Mouse (Mus musculus) right cerebral cortex, postnatal 14 days (tissue): ENCODE measurements around the gene Aktip.
A peak's percentile ranks its signal among the peaks of the same experiment; 100 is the strongest.

Experiments
- DNase-seq: peaks from one replicate; pipeline ENCODE4 v3.0.0; 2022

Gene Aktip

DNA sequence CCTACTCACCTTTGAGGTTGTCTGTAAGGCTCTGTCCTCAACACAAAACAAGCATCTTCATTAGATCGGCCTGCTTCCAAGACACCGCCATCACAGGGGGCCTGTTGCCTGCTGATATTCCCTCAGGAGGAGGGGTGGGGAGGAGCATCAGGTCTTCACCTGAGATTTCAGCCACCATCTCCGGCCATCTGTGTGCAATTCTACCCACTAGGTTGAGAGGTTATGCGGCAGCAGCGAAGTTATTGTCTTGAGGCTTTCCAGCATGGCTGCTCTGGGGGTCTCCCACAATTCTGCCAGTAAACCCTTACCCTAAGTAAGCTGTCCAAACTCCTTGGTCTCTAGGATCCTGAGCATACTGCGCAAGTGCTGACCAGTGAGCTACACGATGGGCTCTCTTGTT, at the start of gene Aktip:
Aktip (minus strand) TSS at position 101 of the 400 bp plus-strand sequence.
- no peak for DNase-seq

DNA sequence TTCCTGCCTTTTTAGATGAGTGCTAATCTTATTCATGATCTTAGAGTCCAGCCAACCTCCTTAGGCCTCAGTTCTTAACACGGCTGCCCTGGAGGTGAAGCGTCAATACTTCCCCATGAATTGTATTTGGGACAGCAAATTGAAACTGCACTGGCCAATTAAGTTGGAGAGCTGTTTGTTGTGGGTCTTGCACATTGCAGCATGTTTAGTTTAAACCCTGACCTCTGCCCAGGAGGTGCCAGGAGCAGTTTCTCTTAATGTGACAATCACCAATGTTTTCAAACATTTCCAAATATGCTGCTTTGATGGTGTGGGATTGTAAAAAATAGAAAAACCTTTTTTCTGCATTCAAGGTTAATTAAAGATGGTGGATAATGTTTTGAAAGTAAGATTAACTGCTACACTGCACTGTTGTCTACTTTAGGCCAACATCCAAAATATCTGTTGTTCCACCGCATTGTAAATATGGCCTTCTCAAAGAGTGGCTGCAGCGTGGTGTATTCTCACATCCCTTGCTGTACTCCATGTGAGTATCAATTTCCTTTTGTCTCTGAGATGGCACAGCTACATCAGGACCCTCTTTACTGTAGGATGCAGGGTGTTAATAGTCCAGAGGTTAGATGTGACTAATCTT, 46.2 kb upstream of the Aktip start:
- DNase-seq, result no peak

DNA sequence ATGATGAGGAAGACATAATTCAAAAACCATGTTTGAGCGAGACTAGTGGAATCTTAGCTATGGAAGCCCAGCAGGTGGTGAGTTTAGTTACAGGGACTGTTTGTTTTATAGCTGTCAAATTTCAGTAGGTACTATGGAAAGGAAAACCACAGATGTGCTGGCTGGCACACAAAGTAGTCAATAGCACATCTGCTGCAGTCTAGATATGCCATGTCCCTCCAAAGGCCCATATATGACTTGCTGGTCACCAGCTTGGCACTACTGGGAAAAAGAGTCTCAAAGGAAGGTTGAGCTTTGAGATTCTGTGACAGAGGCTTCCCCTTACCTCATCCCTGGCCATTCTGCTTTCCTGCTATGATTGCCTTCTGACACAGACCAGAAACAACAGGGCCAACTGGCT, 42.9 kb upstream of the Aktip start:
- no peak for DNase-seq

DNA sequence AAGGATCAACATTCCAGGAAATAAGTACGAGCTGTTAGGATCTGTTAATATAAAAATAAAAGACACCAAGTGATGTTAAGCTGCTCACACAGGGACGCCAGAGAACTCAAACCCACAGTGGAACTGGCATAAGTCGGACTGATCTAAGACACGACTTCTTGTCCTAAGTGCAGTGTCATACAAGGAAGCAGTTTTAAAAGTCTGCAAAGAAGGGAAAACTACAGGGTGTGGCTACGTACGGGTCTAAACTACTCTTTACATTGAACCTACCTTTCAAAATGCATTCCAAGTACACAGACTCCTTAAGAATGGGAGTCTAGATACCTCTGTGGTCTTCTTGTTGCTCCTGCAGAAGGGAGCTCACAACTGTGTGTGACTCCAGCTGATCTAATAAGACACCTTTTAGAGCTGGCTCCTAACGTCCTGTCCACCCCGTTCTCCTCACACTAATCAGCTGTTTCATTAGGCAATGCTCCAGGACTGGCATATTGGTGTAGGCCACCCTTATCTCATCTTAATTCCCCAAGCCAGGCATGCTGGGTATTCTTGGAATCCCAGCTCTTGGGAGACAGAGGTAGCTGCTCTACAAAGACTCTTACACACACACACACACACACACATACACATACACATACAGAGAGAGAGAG, 42.2 kb upstream of the Aktip start:
- no peak for DNase-seq

DNA sequence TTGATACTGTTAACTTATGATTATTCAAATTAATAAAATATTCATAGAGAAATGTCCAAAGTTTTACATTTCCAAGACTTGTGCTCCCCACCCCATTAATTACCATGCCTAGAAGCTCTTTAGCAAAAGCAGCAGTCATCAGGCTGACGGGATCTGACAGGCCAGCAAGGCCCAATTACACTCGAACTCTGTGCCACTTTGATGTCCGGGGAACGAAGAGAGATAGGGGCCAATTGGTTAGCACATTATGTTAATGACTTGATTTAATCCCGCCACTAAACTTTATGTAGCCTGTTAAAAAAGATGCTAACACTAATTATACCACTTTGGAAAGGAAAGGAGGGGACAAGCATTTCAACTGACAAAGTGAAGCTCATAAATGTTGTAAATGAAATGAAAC, 41.6 kb upstream of the Aktip start:
- DNase-seq, result no peak

DNA sequence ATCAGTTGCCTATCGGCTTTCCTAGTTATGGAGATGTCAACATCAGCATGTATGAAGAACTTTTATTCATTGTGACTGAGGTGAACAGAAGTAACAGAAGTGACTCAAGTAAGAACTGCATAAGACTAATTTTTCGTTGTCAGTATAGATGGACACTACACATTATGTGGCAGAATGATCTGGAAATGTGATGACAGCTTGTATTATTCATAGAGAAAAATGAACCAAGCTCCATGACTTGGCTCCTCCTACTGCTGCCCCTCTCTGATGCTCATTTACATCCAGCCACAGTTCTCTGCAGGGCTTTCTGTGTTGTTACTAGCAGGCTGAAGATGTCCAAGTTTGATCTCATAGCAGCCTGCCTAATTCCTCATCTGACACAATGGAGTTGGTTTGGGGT, 37.4 kb upstream of the Aktip start:
- no peak for DNase-seq

DNA sequence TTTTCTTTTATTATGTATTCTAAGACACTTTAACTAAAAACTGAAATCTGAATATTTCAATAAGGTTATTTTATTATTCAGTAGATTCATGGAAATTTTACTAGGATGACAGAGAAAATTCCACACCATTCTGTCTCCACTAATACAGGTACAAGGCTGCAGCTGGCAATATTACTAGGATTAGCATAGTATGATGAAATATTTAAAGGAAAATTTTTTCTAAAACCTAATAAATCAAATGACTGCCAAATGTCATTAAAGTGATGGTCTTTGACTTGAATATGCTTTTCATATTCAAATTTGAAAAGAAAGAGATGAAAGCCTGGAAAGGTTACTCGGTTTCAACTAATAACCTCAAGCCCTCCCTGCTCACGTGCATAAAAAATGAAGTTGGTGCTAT, 34.3 kb upstream of the Aktip start:
- no peak for DNase-seq

DNA sequence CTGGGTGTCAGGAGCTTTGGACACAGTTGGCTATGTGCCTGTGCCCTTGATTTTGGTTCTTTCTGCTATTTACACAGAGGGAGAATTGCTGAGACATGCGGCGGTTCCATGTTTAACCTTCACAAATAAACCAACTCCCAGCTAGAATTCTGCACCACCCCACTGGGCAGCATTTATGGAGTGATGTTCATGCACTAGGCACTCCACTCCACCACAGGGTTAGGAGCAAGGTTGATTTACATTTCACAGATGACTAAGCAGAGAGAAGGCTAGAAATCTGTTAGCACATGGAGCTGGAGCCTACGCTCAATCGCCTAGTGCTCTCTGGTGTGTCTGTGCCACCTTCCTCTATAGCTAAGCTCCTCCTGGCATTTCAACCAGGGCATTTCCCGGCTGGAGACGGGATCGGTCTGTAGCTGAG, 27.7 kb upstream of the Aktip start:
- no peak for DNase-seq

DNA sequence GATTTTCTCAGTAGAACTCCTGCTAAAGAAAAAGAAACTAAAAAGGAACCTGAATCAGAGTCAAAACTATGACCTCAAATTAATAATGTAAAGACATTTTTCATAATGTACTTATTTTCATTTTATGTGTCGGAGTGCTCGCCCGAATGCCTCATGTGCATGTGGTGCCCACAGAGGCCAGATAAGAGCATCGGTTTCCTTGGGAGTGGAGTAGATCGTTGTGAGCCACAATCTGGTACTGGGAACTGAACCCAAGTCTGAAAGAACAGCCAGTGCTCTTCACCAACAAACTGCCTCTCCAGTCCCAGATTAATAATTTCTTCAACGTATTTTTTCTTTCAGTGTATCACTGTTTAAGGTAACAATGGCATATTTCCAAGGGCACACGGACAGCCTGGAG, 24.5 kb upstream of the Aktip start:
- DNase-seq, result no peak

DNA sequence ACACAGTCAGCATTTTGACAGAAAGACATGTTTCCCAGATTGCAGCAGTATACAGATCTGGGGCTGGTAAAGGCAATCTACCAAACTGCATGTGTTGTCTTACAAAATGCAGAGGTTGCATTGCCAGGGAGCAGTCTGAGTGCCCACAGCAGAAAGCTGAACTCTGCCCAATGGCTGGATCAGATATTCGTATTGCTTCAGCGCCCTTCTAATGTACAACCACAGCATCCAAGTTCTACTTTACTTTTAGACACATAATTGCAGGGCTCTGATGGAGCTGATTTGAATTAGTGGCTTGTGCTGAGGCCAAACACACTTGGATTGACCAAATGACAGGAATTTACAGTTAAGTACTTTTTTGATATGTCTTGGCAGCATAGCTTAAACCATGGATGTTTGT, 22.1 kb upstream of the Aktip start:
- no peak for DNase-seq

DNA sequence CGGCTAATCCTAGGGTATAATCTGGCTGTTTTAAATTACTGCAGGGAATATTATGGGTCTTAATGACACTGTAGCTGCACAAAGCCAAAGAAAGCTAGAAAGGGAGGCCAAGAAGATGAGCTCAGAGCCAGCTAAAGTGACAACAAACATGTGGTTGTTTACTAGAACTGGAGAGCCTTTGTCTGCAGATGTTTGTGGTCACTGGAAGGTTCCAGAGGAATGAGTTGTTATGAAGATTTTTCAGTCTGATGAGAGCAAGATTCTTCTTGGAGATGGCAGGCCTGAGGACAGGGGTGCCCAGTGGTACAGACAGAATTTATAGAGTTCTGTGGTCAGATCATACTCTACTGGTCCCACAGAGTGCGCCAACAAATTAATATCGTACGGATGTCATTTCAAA, 18.5 kb upstream of the Aktip start:
- DNase-seq, result no peak

DNA sequence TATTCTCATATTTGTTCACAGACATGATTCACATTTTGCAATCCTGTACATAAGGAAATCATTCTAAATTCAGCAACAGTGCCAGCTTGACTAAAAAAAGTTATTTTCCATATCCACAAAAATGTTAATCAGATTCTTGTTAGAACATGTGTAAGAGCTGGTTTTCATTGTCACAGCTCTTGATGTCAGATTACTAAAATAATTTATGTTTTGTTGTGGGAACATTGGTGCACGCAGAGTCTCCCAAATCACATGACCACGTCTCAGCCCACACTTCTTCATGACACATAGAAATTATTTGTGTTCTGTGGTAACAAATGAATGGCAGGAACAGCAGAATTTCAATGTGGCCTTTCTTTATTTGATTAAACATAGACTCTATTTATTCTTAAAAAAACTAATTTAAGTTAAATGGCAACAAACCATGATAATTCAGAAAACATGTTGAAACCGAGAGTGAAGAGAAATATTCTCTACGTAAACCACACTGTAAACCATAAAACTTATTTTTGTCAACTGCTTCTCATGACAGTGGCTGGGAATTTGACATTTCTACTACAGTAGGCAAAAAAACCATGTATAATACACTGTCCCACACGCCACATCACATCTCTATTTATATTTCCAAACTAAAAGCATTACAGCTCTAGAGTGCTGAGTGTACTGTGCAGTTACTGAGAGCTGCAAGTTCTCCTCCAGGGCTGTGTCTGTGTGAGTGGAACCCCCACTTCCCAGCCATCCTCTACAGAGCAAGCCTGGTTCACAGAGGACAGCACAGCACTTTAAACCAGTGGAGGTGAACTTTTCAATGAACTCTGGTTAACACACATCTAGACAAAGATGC, 17.5 kb upstream of the Aktip start:
- no peak for DNase-seq

DNA sequence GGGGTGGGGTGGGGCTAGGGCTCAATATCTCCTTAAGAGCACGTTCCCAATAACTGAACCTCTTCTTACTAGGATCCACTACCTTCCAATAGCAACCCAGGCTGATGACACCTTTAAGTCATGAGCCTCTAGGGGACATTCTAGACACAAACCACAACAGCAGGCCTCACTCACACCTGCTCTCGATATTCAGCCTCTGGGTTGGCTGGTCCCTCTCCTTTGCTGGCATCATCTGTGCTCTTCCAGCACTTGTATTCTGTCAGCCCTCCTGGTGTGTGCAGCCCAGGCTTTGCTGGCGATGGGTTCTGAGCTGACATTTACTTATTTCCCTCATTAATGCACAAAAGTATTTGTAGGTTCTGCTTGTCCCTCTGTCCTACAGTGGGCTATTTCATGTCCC, 14.5 kb upstream of the Aktip start:
- DNase-seq, result no peak

DNA sequence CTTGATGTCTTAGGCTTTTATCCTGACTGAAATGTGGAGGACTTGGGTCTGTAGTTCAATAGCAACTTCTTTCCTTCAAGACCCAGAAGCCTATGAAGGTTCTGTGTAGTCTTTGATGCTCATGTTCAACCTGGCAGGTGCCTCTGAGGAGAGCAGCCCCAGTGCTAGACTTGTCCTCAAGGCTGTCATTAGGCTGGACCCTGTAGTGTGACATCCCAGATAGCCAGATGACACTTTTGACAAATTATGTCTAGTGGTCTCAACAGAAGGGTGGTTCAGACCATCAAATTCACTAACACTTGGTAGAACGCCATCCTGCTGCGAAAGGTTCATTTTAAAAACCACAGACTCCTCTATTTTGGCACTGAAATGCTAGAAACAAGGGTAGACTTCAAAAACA, 13.2 kb upstream of the Aktip start:
- no peak for DNase-seq

DNA sequence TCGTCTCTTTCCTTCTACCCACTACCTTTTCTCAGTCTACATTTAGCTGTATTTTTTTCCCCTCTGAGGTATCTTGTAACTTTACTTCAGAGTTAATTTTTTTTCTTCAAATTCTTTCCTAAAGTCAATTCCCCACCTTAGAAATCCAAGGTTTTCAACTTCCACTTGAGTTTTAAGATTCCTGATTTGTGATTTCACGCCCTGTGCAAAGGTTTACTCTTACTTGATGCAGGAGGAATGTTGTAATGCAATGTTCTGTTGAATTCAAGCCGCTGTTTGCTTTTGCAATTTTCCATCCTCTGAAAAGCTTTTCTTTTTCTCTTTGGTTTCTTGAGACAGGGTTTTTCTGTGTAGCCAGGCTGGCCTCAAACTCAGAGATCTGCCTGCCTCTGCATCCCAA, 9.9 kb upstream of the Aktip start:
- no peak for DNase-seq

DNA sequence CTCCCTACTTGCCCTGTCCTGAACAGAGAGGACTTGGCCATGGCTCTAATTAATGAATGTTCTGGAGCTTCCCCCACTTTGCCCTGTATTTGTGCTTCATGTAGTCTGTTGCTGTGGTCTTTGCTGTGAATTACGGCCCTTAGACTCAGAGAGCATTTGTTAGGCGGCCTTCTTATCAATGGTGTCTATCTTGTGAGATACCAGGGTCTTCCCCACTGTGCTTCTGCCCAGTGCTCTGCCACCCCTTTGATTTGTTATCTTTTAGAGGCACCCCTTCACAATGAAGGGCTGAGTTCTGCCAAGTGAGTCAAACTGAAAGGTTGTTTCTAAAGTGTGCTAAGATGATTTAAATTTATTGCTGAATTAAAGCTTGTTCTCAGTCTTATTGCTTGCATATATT, 7.9 kb upstream of the Aktip start:
- DNase-seq, result no peak

DNA sequence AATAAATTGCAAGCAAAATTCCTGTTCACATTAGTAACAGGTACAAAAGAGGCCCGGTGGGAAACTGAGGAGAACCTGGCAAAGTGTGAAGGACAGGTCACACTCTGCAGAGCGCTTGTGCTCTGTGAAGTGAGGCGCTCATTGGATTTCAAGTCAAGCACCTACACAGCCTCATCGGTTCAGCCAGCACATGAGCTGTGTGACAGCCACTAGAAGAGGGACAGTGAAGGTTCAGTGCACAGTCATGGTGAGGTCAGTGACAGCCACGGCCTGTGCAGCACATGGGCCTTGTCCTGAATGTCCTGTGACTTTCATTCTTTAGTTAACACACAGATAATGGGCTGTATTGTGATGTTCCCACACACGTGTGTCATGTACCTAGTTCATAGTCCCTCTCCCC, 6.1 kb upstream of the Aktip start:
- no peak for DNase-seq

DNA sequence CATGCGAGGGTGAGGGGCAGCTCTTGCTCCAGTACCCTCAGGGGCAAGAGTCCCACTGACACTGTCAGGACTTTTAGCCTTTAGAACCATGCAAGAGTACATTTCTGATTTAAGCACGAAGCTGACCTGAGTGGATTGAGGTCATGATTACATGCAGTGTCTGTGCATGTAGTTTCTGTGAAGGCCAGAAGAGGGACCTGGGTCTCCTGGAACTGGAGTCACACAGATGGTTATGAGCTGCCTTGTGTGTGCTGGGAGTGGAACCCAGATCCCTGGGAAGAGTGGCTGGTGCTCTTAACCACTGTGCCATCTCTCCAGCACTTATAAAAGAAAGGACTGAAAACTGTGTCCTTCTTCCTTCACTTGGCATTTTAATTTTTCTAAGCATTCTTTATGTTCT, 1.4 kb upstream of the Aktip start:
- DNase-seq, result no peak

DNA sequence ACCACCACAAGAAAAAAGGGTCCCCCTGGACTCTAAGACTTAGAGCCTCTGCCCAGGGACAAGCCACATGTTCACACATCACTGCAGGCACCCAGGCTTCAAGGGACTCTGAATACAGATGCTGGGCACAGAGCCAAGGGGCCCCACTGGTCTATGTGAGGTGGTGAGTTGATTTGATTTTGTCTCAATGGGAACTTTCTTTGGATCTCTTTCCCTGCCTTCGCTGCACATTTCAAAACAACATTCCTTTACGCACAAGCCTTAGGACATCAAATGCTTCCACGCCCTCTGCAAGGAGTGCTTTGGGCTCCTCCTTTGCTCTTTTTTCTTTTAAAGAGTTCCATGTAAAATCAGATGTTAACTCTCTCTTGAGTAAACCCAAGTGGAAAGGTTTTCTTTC, 1.7 kb downstream of the Aktip start:
- no peak for DNase-seq

DNA sequence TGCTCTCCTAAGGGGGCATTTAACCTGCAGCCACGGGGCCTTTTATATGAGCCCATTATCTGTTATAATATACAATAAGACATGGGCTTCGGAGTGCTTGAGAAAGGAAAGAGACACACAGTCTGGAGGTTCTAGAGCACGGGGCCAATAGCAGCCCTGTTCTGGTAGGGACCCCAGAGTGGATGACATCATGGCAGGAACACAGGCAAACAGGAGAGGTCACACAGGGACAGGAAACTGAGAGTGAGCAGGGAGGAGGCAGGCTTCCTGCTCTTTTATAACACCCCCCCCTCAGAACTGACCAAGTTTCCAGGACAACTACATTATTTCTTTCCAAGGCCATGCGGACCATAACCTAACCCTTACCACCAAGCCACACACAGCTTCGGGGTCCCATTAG, 2.5 kb downstream of the Aktip start:
- DNase-seq, result no peak

DNA sequence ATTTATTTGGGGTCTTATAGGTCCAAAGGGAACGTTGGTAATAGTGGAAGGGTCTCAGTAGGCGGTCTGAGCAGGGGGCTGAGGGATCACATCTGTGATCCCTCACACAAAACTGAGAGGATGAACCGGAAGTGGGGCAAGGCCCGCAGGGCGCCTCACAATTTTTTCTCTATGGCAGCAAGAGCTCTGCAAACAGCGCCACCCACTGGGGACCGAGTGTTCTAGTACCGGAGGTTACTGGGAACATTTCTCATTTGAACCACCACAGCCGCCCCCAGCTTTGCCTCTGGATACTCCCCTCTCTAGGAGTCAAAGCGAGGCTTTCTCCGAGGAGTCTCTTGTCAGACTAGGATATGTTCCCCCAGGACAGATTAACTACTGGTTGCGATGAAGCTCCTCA, 3.1 kb downstream of the Aktip start:
- DNase-seq, result no peak

DNA sequence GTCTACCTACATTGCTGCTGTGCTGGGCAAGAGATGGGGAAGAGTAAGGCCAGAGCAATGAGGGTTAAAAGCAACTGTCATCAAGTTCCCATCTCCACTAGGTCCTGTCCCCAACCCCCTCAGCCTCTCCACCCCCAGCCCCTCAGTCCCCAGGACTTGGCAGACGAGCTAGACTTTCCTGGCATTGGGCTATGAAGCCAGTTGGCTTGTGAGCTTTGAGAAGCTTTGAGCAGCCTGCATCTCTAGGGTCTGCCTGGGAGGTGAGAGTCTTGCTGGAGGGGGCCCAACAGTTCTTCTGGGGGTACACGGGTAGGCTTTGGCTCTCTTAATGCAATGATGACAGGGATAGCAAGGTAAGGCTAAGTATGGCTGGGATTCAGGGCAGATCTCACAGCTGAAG, 5.7 kb downstream of the Aktip start:
- DNase-seq, result no peak

DNA sequence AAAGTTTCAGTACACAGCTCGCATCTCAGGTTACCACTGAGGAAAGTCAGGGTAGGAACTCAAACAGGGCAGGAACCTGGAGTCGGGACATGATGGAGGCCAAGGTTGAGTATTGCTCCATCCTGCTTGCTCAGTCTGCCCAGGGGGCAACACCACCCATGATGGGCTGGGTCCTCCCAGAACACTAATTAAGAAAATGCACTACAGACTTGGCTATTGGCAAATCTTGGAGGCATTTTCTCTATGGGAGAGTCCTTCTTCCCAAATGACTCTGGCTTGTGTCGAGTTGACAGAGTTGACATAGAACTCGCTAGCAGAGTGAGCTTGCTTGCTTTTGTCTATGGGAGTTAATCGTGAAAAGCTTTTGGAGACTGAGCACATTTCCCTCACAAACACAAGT, 6.8 kb downstream of the Aktip start:
- DNase-seq, result no peak

DNA sequence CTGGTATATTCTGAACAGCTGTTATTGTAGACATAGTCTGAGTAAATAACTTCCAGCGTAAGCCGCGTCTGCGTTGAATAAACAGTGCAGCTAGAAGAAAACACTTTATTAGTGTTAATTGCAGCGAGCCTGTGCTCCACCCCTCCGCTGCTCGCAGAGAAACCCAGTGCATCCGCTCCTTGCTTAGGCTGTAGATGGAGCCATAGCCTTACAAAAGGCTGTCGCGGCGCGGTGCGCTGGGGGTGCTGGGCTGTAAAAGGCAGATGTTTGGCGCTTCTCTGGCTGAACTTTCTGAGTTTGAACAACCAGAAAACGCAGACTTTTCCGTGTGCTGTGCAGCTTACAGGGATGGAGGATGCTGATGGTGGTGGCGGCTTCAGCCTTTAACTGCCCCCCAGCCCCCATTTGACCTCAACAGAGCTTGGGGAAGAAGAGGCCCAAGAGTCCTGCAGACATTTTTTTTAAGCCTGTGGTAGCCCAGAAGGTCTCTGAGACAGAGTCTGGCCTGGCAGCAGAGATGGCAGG, 8.9 kb downstream of the Aktip start:
- DNase-seq, result peak; percentile 69
